Mouse (Mus musculus) bone marrow macrophage, adult 2 months (primary cell): ENCODE results near the gene Rbm47. TPM values are rescaled to one million over a fixed set of nuclear protein-coding genes. Genes with fewer than 3 reads are reported as not detected.
A peak's percentile ranks its signal among the peaks of the same experiment; 100 is the strongest.

ENCODE experiments used
- H3K27ac ChIP-seq: 2 replicates; pipeline ENCODE4 v1.5.1; 2012; ENCODE audit warnings: low read depth, low read length; ENCODE audit not compliant: insufficient read depth
- H3K4me1 ChIP-seq: 2 replicates; pipeline ENCODE4 v1.6.1; 2012; ENCODE audit warnings: low read length; ENCODE audit not compliant: control insufficient read depth, insufficient read depth
- H3K4me3 ChIP-seq: 2 replicates; pipeline ENCODE4 v1.5.1; 2012; ENCODE audit warnings: mild to moderate bottlenecking, low read length, moderate library complexity; ENCODE audit not compliant: insufficient read depth
- CTCF ChIP-seq: IDR thresholded peaks from 2 replicates; pipeline ENCODE4 v1.5.1; 2012; ENCODE audit warnings: low read depth, mild to moderate bottlenecking, low read length, moderate library complexity
- POLR2A ChIP-seq: IDR thresholded peaks from 2 replicates; pipeline ENCODE4 v1.6.1; 2012; ENCODE audit warnings: mild to moderate bottlenecking, low read depth, low read length, borderline replicate concordance
- polyA plus RNA-seq: library from polyadenylated mRNA; stranded (reverse); fragments of >200 nt; gene quantifications from 2 replicates; pipeline ENCODE4 v1.2.4, GENCODE M21; 2012; ENCODE audit not compliant: missing spikeins, insufficient read depth, insufficient read length

Gene Rbm47
- polyA plus RNA-seq, 1 experiment = 89.0 TPM

DNA sequence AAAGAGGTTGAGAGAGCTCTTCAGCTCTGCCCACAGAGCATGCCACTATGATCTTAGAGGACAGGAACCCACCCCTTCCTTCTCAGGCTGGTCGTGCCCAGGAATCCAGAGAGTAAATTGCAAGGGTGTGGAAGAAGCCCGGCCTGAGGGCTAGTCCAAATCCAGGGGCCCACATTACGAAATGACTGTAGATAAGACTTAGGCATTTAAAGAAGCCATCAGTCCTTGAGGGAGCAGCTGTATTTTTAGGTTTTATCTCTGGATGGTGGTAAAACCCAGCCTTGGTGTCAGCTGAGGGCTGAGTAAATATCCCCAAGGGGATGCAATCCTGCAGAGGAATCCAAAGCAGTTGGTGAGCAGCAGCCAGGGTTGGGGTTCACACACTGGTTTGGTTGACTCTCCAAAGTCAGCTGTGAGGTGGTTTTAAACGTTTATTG is 6.7 kb downstream of the Rbm47 start:
- Histone ChIP-seq H3K27ac (no peak overlapping the region), H3K4me1 (peaks cover 33% of the 10 kb centered on the region), H3K4me3 (no peak overlapping the region)
- TF ChIP-seq POLR2A (no peak), CTCF (no peak)

DNA sequence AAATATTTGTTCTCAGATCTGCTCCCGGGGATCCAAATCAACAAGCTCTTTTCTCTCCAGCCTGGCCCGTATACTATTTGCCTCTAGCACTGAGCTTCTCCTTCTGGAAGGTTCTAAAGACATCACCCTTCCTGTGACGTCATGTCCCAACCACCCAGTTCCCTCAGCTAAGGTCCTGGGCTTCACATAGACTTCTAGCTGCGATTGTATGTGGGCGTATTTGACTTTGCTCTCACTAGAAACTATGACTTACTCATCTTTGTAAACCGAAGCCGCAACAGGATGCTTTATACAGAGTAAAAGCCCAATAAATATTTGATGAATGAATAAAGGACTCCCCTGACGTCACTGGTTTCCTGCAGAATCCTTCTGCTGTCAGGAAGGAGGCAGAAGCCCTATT is 7.2 kb downstream of the Rbm47 start:
- no peak overlapping the region for H3K4me3 ChIP-seq
- peaks cover 34% of the 10 kb centered on the region for H3K4me1 ChIP-seq
- TF ChIP-seq POLR2A (no peak), CTCF (no peak)
- H3K27ac ChIP-seq = no peak overlapping the region

DNA sequence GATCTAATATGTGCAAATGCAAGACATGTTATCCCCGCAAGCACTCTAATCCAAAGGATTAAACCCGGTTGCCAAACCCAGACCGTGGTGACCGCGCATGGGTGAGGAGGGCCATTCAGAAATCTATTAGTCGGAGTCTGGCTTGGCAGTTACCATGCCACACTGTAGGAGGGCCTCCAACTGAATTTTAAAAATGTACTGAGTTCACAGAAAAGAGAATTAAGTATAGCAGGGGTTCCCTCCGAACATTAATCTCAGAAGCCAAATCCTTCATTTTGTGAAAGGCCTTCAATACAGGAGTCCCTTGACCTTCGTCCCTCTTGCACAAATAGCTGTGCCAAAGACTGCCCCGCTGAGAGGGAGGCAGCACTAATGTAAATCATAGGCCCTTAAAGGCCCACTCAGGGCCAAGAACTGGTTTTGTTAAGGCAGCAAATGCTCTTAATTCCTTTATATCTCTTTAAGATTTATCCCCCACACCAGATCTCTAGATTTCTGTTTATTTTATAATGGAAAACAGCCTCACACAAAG is 16.4 kb downstream of the Rbm47 start:
- Histone ChIP-seq H3K4me3 (no peak overlapping the region), H3K4me1 (peaks cover 18% of the 10 kb centered on the region), H3K27ac (no peak overlapping the region)
- TF ChIP-seq POLR2A = no peak
- no peak for TF ChIP-seq CTCF

DNA sequence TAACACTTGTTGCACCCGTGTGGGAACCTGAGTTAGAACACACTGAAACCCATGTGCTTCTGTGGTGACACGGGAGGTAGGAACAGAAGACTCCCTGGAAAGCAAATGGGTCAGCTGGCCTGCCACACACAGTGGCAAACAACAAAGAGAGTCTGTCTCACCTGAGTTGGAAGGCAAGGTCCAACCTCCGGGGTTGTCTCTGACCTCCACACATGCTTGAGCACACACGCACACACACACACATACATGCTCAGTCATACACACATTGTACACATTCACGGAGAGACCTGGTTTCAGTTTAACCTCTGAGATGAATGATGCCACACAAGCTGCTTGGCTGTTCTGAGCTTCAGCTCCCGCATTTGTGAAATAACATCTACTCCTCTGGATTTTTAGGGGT is 18.3 kb downstream of the Rbm47 start:
- peaks cover 9% of the 10 kb centered on the region for H3K4me1 ChIP-seq
- no peak for TF ChIP-seq POLR2A
- no peak for TF ChIP-seq CTCF
- H3K27ac ChIP-seq = no peak overlapping the region
- H3K4me3 ChIP-seq = no peak overlapping the region

DNA sequence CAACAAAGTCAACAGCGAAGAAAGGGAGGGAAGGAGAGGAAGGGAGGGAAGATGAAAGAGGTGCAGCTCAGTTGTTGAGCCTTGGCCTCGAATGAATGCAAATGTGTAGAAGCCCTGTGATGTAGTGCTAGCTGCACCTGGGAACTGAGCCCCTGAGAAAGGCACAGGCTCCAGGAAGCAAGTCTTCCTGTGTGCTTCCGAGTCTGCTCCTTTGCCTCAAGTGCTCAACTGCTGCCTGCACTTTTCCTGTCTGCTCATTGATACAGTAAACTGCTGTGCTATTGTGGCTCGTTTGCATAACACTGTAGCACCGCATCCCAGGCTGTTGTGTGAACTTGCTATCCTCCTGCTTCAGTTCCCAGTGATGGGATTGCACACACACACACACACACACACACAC is 19.4 kb downstream of the Rbm47 start:
- Histone ChIP-seq H3K27ac (no peak overlapping the region), H3K4me1 (peaks cover 11% of the 10 kb centered on the region), H3K4me3 (no peak overlapping the region)
- TF ChIP-seq POLR2A (no peak), CTCF (no peak)

DNA sequence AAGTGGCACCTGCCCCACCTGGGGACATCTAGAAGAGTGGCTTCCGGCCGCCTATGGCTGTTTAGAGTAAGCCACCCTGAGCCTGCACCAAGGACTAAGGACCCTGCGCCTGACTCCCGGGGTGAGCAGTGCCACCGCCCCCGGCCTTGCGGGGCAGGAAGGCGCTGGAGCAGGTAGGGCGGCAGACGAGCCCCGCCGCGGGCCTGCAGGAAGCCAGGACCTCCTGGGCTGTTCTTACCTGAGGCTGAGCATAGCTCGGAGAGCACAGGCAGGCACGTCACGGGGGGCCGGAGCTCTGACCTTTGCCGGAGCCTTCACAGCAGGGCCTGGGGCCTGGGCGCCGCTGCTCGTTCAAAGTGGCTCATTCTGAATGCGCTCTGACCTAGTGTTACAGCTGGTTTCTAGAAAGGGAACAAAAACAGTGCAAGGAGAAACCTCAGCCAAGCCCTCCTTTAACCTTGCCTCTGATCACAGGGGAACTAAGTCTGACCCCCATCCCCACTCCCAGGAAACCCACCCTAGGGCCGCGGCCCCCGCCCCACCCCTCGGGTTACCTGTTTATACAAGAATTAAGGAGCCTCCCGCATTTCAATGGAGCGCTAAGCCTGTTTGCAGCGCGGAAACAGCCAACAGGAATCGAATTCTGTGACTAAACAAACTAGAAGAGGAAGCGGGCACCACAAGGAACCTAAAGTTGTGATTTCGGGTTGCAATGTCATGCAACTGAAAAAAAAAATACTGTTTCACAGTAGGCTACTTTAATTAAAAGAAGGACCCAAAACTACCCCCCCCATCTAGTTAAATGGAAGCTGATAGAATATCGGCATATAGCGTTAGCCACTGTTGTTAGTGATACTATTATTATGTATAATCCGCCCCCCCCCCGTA is 21.4 kb downstream of the Rbm47 start:
- H3K4me1 ChIP-seq = peaks cover 23% of the 10 kb centered on the region
- H3K4me3 ChIP-seq = peak overlapping the region; percentile 97
- no peak for TF ChIP-seq POLR2A
- TF ChIP-seq CTCF = no peak
- peak overlapping the region; percentile 98 for H3K27ac ChIP-seq

DNA sequence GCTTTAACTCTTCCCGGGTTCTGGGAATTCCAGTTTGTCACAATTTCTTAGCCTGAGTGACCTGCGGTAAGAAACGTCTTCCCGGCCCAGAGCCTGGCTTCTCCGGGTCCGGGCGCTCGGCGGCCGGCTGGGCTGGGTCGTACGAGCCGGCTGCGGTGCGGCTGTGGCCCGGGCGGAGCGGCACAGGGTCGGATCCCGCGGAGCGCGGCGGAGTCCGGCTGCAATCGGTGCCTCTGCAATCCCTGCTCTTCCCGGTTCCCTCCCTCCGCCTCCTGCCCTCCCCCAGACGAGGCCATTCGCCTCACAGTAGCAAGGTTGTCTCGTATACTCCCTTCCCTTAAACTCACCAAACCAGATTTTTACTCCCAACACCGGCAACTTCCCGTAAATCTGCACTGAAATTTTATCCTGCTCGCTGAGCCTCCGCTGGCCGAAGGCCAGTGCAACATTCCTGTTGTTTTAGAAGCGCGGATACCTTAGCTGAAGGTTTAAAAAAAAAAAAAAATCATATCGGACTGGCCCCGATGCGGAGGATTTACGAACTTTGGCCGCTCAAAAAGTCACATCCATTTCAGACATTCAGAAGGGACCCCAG is 22.1 kb downstream of the Rbm47 start:
- H3K27ac ChIP-seq = peak overlapping the region; percentile 98
- H3K4me1 ChIP-seq = peaks cover 28% of the 10 kb centered on the region
- TF ChIP-seq CTCF (no peak), POLR2A (no peak)
- peak overlapping the region; percentile 97 for H3K4me3 ChIP-seq

DNA sequence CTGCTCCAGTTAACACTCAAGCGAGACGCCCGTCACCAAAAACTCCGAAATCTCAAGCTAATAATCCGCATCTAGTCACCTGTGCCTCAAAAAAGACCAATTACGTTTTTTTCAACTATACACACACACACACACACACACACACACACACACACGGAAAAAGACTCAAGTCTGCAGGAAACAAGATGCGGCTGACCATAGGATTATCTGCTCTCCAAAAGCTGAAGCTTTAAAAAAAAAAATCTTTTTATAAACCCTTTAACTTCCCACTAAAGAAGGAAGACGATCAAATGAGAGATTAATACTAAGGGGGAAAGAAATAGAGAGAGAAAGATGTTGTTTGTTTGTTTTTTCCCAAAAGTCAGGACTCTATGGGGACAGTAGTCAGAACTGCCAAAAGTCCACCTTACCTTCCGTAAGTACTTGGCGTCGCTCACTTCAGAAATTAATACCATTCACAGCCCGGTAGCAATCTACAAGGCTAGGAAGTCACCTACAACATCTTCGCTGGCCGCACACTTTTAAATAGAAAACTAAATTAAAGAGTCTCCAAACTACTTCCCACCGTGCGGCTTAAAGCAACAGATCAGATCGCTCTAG is 22.7 kb downstream of the Rbm47 start:
- peak overlapping the region; percentile 98 for H3K27ac ChIP-seq
- peak overlapping the region; percentile 97 for H3K4me3 ChIP-seq
- peaks cover 34% of the 10 kb centered on the region for H3K4me1 ChIP-seq
- TF ChIP-seq CTCF = no peak
- no peak for TF ChIP-seq POLR2A

DNA sequence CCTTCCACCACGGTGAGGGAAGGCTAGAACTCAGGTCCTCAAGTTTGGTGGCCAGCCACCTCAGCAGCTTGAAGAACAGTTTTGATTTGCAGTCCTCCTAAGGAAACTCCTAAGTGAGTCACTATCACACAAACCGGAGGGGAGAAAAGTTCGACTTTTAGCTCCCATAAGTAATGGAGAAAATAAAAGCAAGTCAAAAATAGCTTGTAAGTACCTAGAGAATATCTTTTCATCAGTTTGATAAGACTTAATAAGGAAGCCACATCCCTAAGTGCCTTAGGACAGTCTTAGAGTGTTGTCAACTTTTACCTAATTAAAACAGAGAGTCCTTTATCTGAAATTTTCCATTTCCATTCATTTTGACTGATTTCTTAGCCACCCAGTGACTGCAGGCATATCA is 23.3 kb downstream of the Rbm47 start:
- peak overlapping the region; percentile 98 for H3K27ac ChIP-seq

More for the DNA sequence above, 23.3 kb downstream of the Rbm47 start:
- Histone ChIP-seq H3K4me3 (peak overlapping the region; percentile 97), H3K4me1 (peaks cover 40% of the 10 kb centered on the region)
- TF ChIP-seq CTCF (no peak), POLR2A (no peak)
